Mouse (Mus musculus): ENCODE measurements around the gene Olfr918. TPM values are rescaled to one million over a fixed set of nuclear protein-coding genes. Genes with fewer than 3 reads are reported as not detected.
A peak's percentile ranks its signal among the peaks of the same experiment; 100 is the strongest.

The Olfr918 gene
- not detected in 2 replicates for total RNA-seq (2021)
- long read RNA-seq = 0 reads

DNA sequence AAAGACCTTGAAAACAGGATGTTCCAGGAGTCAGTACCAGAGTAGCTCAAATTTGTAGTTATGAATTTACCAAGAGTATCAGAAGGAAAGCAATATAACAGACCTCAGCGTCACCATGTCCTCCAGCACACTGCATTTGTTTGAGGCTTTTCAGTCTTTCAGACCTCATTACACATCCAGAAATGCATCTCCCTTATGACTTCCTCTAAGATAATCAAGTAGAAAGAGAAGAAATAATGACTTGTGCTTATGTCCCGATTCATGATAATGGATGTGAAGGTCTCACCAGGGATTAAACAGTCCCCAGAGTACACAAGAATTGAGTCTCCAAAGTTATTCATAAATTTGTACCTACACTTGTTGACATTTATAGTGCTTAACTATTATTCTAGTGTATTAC lies at the start of gene Olfr918:
Olfr918 (minus strand) TSS at position 101 of the 400 bp plus-strand sequence.
- DNase-seq = no peak

DNA sequence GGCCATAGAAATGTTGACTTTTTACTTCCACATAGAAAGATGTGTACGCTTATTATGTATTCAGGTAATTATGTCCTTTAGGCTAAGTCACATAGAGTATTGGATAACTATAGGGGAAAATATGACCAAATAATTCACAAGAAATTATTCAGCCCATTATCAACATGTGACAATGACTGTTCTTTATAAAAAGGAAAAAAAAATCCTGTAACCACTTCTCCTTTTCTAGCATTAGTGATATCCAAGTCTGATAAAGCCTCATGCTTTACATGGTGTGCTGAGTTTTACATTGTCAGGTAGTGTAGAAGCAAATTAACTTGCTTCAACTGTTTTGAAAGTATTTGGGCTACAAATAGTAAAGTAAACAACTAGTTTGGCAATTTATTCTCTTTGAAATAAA lies 49.6 kb upstream of the Olfr918 start:
- DNase-seq = no peak

GRCm38 (mm10) chr9:38718927-38719441 lies 44.6 kb upstream of the Olfr918 start:
- DNase-seq = peak; percentile 24

DNA sequence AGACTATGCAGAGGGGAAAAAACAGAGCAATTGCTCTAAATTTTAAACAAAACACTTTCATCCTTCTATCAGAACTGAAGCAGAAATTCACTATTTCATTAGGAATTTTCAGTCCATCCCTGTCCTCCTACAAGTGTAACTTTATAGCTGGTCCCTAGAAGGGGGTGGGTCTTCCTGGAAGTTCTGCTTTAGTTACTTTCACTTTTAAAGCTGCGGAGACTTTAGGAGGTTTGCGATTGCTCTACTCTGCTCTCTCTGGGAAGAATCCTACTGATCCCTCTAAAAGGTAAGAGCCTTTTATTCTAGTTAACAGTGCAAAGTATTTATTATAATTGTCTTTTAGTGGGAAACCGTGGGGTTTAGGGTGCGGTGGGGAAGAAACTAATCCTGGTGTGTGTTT lies 43.7 kb upstream of the Olfr918 start, which contains the start of gene Vwa5a:
Vwa5a (plus strand) TSS at position 167 of the 400 bp plus-strand sequence.
- DNase-seq = no peak

DNA sequence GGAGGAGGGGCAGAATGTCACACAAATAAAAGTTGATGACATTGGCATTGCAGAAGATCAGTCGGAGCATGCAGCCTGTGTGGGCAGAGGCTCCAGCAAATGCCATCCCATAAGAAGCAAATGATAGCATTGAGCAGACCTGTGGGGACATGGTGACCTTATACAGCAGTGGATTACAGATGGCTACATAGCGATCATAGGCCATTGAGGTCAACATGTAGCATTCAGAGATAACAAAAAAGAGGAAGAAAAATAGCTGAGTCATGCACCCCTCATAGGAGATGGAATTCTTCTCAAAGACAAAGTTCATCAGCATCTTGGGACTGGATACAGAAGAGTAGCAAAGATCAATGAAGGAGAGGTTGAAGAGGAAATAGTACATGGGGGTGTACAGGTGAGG lies 1.5 kb downstream of the Olfr918 start:
- DNase-seq = no peak

GRCm38 (mm10) chr9:38665742-38666141 lies 8.7 kb downstream of the Olfr918 start, which contains the start of gene Olfr917:
Gene Olfr917, minus strand, starts transcription at chr9:38665842.
- DNase-seq = no peak

- DNase-seq = no peak
Measured at GRCm38 (mm10) chr9:38659775-38660174, 14.6 kb downstream of the Olfr918 start, which contains the start of gene Olfr916. Gene Olfr916, minus strand, starts transcription at chr9:38659875.

GRCm38 (mm10) chr9:38632406-38632805 lies 42.0 kb downstream of the Olfr918 start:
- DNase-seq = no peak

Other genes starting within 250 kb of the Olfr918 start
- gene Olfr901, start 245.1 kb downstream of the Olfr918 start, total RNA-seq (2021) = not detected in 2 replicates
- gene Olfr902, start 226.9 kb downstream of the Olfr918 start, total RNA-seq (2021) = not detected in 2 replicates
- not detected in 2 replicates for gene Olfr904, start 211.5 kb downstream of the Olfr918 start, total RNA-seq (2021)
- not detected in 2 replicates for gene Olfr905, start 203.5 kb downstream of the Olfr918 start, total RNA-seq (2021)
- not detected in 2 replicates for gene Olfr906, start 187.5 kb downstream of the Olfr918 start, total RNA-seq (2021)
- not detected in 2 replicates for gene Olfr907, start 178.8 kb downstream of the Olfr918 start, total RNA-seq (2021)
- gene Olfr911-ps1, start 153.0 kb downstream of the Olfr918 start, total RNA-seq (2021) = not detected in 2 replicates
- gene Olfr910, start 136.8 kb downstream of the Olfr918 start, total RNA-seq (2021) = not detected in 2 replicates
- gene Olfr912, start 94.4 kb downstream of the Olfr918 start, total RNA-seq (2021) = not detected in 2 replicates
- gene Olfr913, start 81.8 kb downstream of the Olfr918 start, total RNA-seq (2021) = not detected in 2 replicates
- gene Olfr914, start 69.5 kb downstream of the Olfr918 start, total RNA-seq (2021) = not detected in 2 replicates
- gene Olfr916, start 14.7 kb downstream of the Olfr918 start, total RNA-seq (2021) = not detected in 2 replicates
- not detected in 2 replicates for gene Olfr917, start 8.8 kb downstream of the Olfr918 start, total RNA-seq (2021)
- gene Olfr919, start 29.1 kb upstream of the Olfr918 start, total RNA-seq (2021) = not detected in 2 replicates
- gene Vwa5a, start 43.7 kb upstream of the Olfr918 start, total RNA-seq (2021) = 39.8 and 55.8 TPM in 2 replicates
- 0.14 and 0.46 TPM in 2 replicates for gene Olfr920, start 77.7 kb upstream of the Olfr918 start, total RNA-seq (2021)
- not detected in 2 replicates for gene Olfr921, start 98.5 kb upstream of the Olfr918 start, total RNA-seq (2021)
- not detected in 2 replicates for gene Olfr922, start 140.0 kb upstream of the Olfr918 start, total RNA-seq (2021)
- gene Olfr923, start 151.9 kb upstream of the Olfr918 start, total RNA-seq (2021) = not detected in 2 replicates
- not detected in 2 replicates for gene Olfr924, start 169.8 kb upstream of the Olfr918 start, total RNA-seq (2021)
- gene Olfr26, start 180.5 kb upstream of the Olfr918 start, total RNA-seq (2021) = not detected in 2 replicates
- not detected in 2 replicates for gene Olfr926, start 202.5 kb upstream of the Olfr918 start, total RNA-seq (2021)

All from adrenal gland, postnatal 25 days (tissue).